Mouse (Mus musculus): ENCODE data around the gene Ube2e1. TPM values are rescaled to one million over a fixed set of nuclear protein-coding genes. Genes with fewer than 3 reads are reported as not detected.

The Ube2e1 gene
- polyA plus RNA-seq, 1 experiment from 2014 or later = 40.8 TPM

DNA sequence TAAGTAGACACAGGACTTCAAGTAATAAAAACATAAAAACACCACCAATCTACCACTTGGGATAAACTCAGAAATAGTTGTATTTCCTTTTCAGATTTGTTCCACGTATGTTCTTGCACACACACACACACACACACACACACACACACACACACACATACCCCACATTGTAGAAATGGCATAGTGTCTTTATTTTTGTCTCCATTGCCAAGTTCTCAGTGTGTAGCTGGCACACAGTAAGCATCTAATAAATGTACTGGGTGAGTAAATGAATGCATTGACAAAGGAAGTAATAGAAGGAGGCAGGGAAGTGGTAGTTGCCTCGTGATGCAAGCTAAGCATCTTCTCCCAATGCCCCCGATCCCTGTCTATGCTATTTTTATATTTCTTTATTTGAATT is 21.3 kb upstream of the Ube2e1 start:
- DNase-seq (no peak), ATAC-seq (no peak)
- Histone ChIP-seq H3K27ac (ENCODE audit: low read depth) (no peak overlapping the region), H3K4me3 (ENCODE audit: low read depth, low read length) (no peak overlapping the region), H3K36me3 (replicated peaks; ENCODE audit: insufficient read depth, low read length) (no peaks in the 10 kb centered on the region), H3K4me1 (ENCODE audit: insufficient read depth) (no peaks in the 10 kb centered on the region), H3K4me2 (ENCODE audit: low read depth, low read length) (no peak overlapping the region), H3K27me3 (ENCODE audit: insufficient read depth, low read length) (no peaks in the 10 kb centered on the region), H3K9ac (replicated peaks) (no peak overlapping the region), H3K9me3 (ENCODE audit: low read length) (no peaks in the 10 kb centered on the region)
- WGBS (ENCODE audit: insufficient replicate concordance) = 62% methylated on average over 3 of the region's 3 CpGs
- TF ChIP-seq EP300 (IDR thresholded peaks at IDR 0.05; ENCODE audit: low read depth) (no peak), CTCF (IDR thresholded peaks at IDR 0.05; ENCODE audit: low read depth) (no peak)

DNA sequence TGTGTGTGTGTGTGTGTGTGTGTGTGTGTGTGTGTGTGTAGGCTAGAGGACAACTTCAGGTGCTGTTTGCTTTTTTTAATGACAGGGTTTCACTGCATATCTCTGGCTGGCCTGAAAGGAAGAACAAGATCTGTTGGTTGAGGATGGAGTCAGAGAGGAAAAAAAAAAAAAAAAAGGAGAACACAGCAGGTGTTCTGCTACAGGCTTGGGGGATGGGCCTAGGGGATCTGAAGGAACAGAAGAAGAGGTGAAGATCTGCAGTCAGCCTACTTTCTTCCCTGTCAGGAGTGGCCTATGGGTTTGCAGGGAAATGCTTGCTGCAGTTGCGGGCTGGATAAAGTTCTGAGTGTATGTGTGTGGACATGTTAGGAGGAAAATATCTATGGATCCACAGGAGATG is 19.0 kb upstream of the Ube2e1 start:
- 76% methylated on average over 1 of the region's 1 CpGs for WGBS (ENCODE audit: insufficient replicate concordance)
- H3K4me1 ChIP-seq (ENCODE audit: insufficient read depth) = no peaks in the 10 kb centered on the region

GRCm38 (mm10) chr14:18349871-18350270 is 18.2 kb upstream of the Ube2e1 start:
- Histone ChIP-seq H3K4me3 (ENCODE audit: low read depth, low read length) (no peak overlapping the region), H3K27ac (ENCODE audit: low read depth) (no peak overlapping the region), H3K4me1 (ENCODE audit: insufficient read depth) (no peaks in the 10 kb centered on the region), H3K27me3 (ENCODE audit: insufficient read depth, low read length) (no peaks in the 10 kb centered on the region), H3K9me3 (ENCODE audit: low read length) (no peaks in the 10 kb centered on the region), H3K36me3 (replicated peaks; ENCODE audit: insufficient read depth, low read length) (no peaks in the 10 kb centered on the region), H3K4me2 (ENCODE audit: low read depth, low read length) (no peak overlapping the region), H3K9ac (replicated peaks) (no peak overlapping the region)
- DNase-seq (no peak), ATAC-seq (no peak)
- TF ChIP-seq CTCF (IDR thresholded peaks at IDR 0.05; ENCODE audit: low read depth) (no peak), EP300 (IDR thresholded peaks at IDR 0.05; ENCODE audit: low read depth) (no peak)
- 55% methylated on average over 5 of the region's 5 CpGs for WGBS (ENCODE audit: insufficient replicate concordance)

More for the DNA sequence above, 19.0 kb upstream of the Ube2e1 start:
- Histone ChIP-seq H3K27ac (ENCODE audit: low read depth) (no peak overlapping the region), H3K36me3 (replicated peaks; ENCODE audit: insufficient read depth, low read length) (no peaks in the 10 kb centered on the region), H3K4me3 (ENCODE audit: low read depth, low read length) (no peak overlapping the region), H3K27me3 (ENCODE audit: insufficient read depth, low read length) (no peaks in the 10 kb centered on the region), H3K4me2 (ENCODE audit: low read depth, low read length) (no peak overlapping the region), H3K9me3 (ENCODE audit: low read length) (no peaks in the 10 kb centered on the region), H3K9ac (replicated peaks) (no peak overlapping the region)
- TF ChIP-seq EP300 (IDR thresholded peaks at IDR 0.05; ENCODE audit: low read depth) (no peak), CTCF (IDR thresholded peaks at IDR 0.05; ENCODE audit: low read depth) (no peak)
- ATAC-seq = no peak
- DNase-seq = no peak

DNA sequence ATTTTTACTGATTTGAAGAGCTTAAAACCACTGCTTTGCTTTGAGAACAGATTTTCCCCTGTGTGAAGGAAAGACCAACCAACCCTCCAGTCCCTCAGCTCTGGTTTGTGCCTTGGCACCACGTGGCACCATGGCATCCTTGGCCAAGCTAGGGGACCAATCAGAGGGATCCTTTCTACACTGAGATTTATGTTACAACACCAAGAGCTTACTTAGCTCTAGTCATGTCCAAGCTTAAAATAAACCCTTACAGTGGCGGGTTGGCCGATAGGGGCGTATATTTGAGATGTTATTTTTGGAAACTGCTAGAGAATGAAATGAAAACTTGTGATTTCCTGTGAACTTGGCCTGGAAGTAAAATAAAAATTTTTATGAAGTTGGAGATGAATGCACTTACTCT is 11.9 kb upstream of the Ube2e1 start:
- H3K36me3 ChIP-seq (replicated peaks; ENCODE audit: insufficient read depth, low read length) = no peaks in the 10 kb centered on the region
- ATAC-seq (no peak), DNase-seq (no peak)
- H3K9me3 ChIP-seq (ENCODE audit: low read length) = no peaks in the 10 kb centered on the region
- no peaks in the 10 kb centered on the region for H3K4me1 ChIP-seq (ENCODE audit: insufficient read depth)
- H3K4me3 ChIP-seq (ENCODE audit: low read depth, low read length) = no peak overlapping the region
- no peak overlapping the region for H3K27ac ChIP-seq (ENCODE audit: low read depth)
- no peak overlapping the region for H3K4me2 ChIP-seq (ENCODE audit: low read depth, low read length)
- H3K27me3 ChIP-seq (ENCODE audit: insufficient read depth, low read length) = no peaks in the 10 kb centered on the region
- no peak for TF ChIP-seq EP300 (IDR thresholded peaks at IDR 0.05; ENCODE audit: low read depth)
- no peak for TF ChIP-seq CTCF (IDR thresholded peaks at IDR 0.05; ENCODE audit: low read depth)
- WGBS (ENCODE audit: insufficient replicate concordance) = 70% methylated on average over 4 of the region's 4 CpGs
- no peak overlapping the region for H3K9ac ChIP-seq (replicated peaks)

- Histone ChIP-seq H3K36me3 (replicated peaks; ENCODE audit: insufficient read depth, low read length) (no peaks in the 10 kb centered on the region), H3K4me2 (ENCODE audit: low read depth, low read length) (no peak overlapping the region), H3K4me1 (ENCODE audit: insufficient read depth) (no peaks in the 10 kb centered on the region), H3K4me3 (ENCODE audit: low read depth, low read length) (no peak overlapping the region), H3K27ac (ENCODE audit: low read depth) (no peak overlapping the region), H3K27me3 (ENCODE audit: insufficient read depth, low read length) (no peaks in the 10 kb centered on the region), H3K9ac (replicated peaks) (no peak overlapping the region), H3K9me3 (ENCODE audit: low read length) (no peaks in the 10 kb centered on the region)
- TF ChIP-seq EP300 (IDR thresholded peaks at IDR 0.05; ENCODE audit: low read depth) (no peak), CTCF (IDR thresholded peaks at IDR 0.05; ENCODE audit: low read depth) (no peak)
- WGBS (ENCODE audit: insufficient replicate concordance) = 73% methylated on average over 2 of the region's 2 CpGs
- DNase-seq = no peak
- ATAC-seq = no peak
Measured at GRCm38 (mm10) chr14:18342749-18343148, 11.1 kb upstream of the Ube2e1 start.

- H3K27me3 ChIP-seq (ENCODE audit: insufficient read depth, low read length) = no peaks in the 10 kb centered on the region
- H3K9me3 ChIP-seq (ENCODE audit: low read length) = no peaks in the 10 kb centered on the region
- no peak overlapping the region for H3K4me2 ChIP-seq (ENCODE audit: low read depth, low read length)
- no peaks in the 10 kb centered on the region for H3K4me1 ChIP-seq (ENCODE audit: insufficient read depth)
- no peak overlapping the region for H3K9ac ChIP-seq (replicated peaks)
- TF ChIP-seq EP300 (IDR thresholded peaks at IDR 0.05; ENCODE audit: low read depth) (no peak), CTCF (IDR thresholded peaks at IDR 0.05; ENCODE audit: low read depth) (no peak)
- no peak overlapping the region for H3K4me3 ChIP-seq (ENCODE audit: low read depth, low read length)
- no peak for ATAC-seq
- DNase-seq = no peak
- no peaks in the 10 kb centered on the region for H3K36me3 ChIP-seq (replicated peaks; ENCODE audit: insufficient read depth, low read length)
- H3K27ac ChIP-seq (ENCODE audit: low read depth) = no peak overlapping the region
- 83% methylated on average over 3 of the region's 3 CpGs for WGBS (ENCODE audit: insufficient replicate concordance)
Measured at GRCm38 (mm10) chr14:18341088-18341487, 9.4 kb upstream of the Ube2e1 start.

- Histone ChIP-seq H3K27me3 (ENCODE audit: insufficient read depth, low read length) (no peaks in the 10 kb centered on the region), H3K4me1 (ENCODE audit: insufficient read depth) (no peaks in the 10 kb centered on the region), H3K4me3 (ENCODE audit: low read depth, low read length) (no peak overlapping the region), H3K9me3 (ENCODE audit: low read length) (no peaks in the 10 kb centered on the region), H3K36me3 (replicated peaks; ENCODE audit: insufficient read depth, low read length) (no peaks in the 10 kb centered on the region), H3K27ac (ENCODE audit: low read depth) (no peak overlapping the region), H3K4me2 (ENCODE audit: low read depth, low read length) (no peak overlapping the region), H3K9ac (replicated peaks) (no peak overlapping the region)
- DNase-seq (no peak), ATAC-seq (no peak)
- no peak for TF ChIP-seq EP300 (IDR thresholded peaks at IDR 0.05; ENCODE audit: low read depth)
- no peak for TF ChIP-seq CTCF (IDR thresholded peaks at IDR 0.05; ENCODE audit: low read depth)
Measured at GRCm38 (mm10) chr14:18336106-18336505, 4.4 kb upstream of the Ube2e1 start.
